Mouse (Mus musculus) left cerebral cortex, adult 18-20 months (tissue): ENCODE data around the gene Susd4. TPM values are rescaled to one million over a fixed set of nuclear protein-coding genes. Genes with fewer than 3 reads are reported as not detected.

ENCODE experiments used
- DNase-seq, 2 experiments: peaks; one replicate each; pipeline ENCODE4 v3.0.0; 2021 to 2022; ENCODE audit warnings: low spot score in 2 of 2, mixed read lengths in 1 of 2
- total RNA-seq, 2 experiments: library from RNA; stranded (reverse); gene quantifications; 2 replicates each; pipeline ENCODE4 v1.2.3; 2021

Susd4 gene
- total RNA-seq, 2 experiments from 2014 or later, result 105 to 117 TPM

- no peak for DNase-seq
These were observed 86.4 kb downstream of the Susd4 start for GRCm38 (mm10) chr1:182850080-182850479.

GRCm38 (mm10) chr1:182852158-182852557 is 88.5 kb downstream of the Susd4 start:
- no peak for DNase-seq

GRCm38 (mm10) chr1:182856636-182857035 is 93.0 kb downstream of the Susd4 start:
- no peak for DNase-seq

- DNase-seq, result no peak
These were observed 98.2 kb downstream of the Susd4 start for GRCm38 (mm10) chr1:182861671-182862358.

- DNase-seq, result no peak
These were observed 99.7 kb downstream of the Susd4 start for GRCm38 (mm10) chr1:182863396-182863795.

- no peak for DNase-seq
These were observed 104.2 kb downstream of the Susd4 start for GRCm38 (mm10) chr1:182867886-182868285.

GRCm38 (mm10) chr1:182868432-182869113 is 104.9 kb downstream of the Susd4 start:
- peak; percentile 19 for DNase-seq

- DNase-seq, result no peak
These were observed 105.4 kb downstream of the Susd4 start for GRCm38 (mm10) chr1:182869114-182869456.

GRCm38 (mm10) chr1:182878156-182878555 is 114.5 kb downstream of the Susd4 start:
- DNase-seq, result no peak

GRCm38 (mm10) chr1:182878719-182879118 is 115.1 kb downstream of the Susd4 start:
- no peak for DNase-seq

GRCm38 (mm10) chr1:182881246-182881645 is 117.6 kb downstream of the Susd4 start:
- DNase-seq, result no peak

- no peak for DNase-seq
These were observed 119.0 kb downstream of the Susd4 start for GRCm38 (mm10) chr1:182882611-182883010.

GRCm38 (mm10) chr1:182895698-182896097 is 132.0 kb downstream of the Susd4 start:
- DNase-seq, result peak; percentile 52 to 65

GRCm38 (mm10) chr1:182897071-182897470 is 133.4 kb downstream of the Susd4 start:
- DNase-seq, result no peak

GRCm38 (mm10) chr1:182897506-182898138 is 134.0 kb downstream of the Susd4 start:
- DNase-seq, result no peak

- no peak for DNase-seq
These were observed 138.4 kb downstream of the Susd4 start for GRCm38 (mm10) chr1:182902095-182902494.

GRCm38 (mm10) chr1:182902906-182903305 is 139.2 kb downstream of the Susd4 start:
- DNase-seq, result no peak

- no peak for DNase-seq
These were observed 142.0 kb downstream of the Susd4 start for GRCm38 (mm10) chr1:182905669-182906068.

- DNase-seq, result peak; percentile 91 to 93
These were observed 144.7 kb downstream of the Susd4 start for GRCm38 (mm10) chr1:182908050-182909036.

GRCm38 (mm10) chr1:182909066-182909465 is 145.4 kb downstream of the Susd4 start:
- DNase-seq, result no peak

- no peak for DNase-seq
These were observed 145.9 kb downstream of the Susd4 start for GRCm38 (mm10) chr1:182909596-182909995.
